Mouse (Mus musculus) limb, embryonic 14.5 days (tissue): Measurements from ENCODE around the gene Mbnl1. TPM values are rescaled to one million over a fixed set of nuclear protein-coding genes. Genes with fewer than 3 reads are reported as not detected.

Experiments used
- ATAC-seq: fragments of 200-750 bp; cut with Nextera tagmentation; 2 replicates; pipeline ENCODE4 v1.8.0; 2017; ENCODE audit warnings: low read depth, moderate number of reproducible peaks, moderate TSS enrichment; ENCODE audit not compliant: low FRiP score
- DNase-seq: peaks from one replicate; pipeline ENCODE4 v3.0.0-alpha.2; 2015; ENCODE audit warnings: low spot score
- H3K27ac ChIP-seq: fragments of 300-500 bp; sonication (generic); replicated peaks from 2 replicates; pipeline ENCODE4 v1.5.1; 2014; ENCODE audit warnings: low read depth, mild to moderate bottlenecking, low read length, moderate library complexity, mixed read lengths
- H3K27me3 ChIP-seq: fragments of 300-500 bp; sonication (generic); 2 replicates; pipeline ENCODE4 v1.6.1; 2014; ENCODE audit warnings: low read length, mixed read lengths; ENCODE audit not compliant: control insufficient read depth, insufficient read depth
- H3K36me3 ChIP-seq: fragments of 300-500 bp; sonication (generic); 2 replicates; pipeline ENCODE4 v1.6.1; 2014; ENCODE audit warnings: mild to moderate bottlenecking, low read length, moderate library complexity, mixed read lengths; ENCODE audit not compliant: control insufficient read depth, insufficient read depth
- H3K4me1 ChIP-seq: fragments of 300-500 bp; sonication (generic); 2 replicates; pipeline ENCODE4 v1.6.1; 2014; ENCODE audit warnings: antibody characterized with exemption, low read length, mixed read lengths; ENCODE audit not compliant: control insufficient read depth, insufficient read depth
- H3K4me2 ChIP-seq: fragments of 300-500 bp; sonication (generic); replicated peaks from 2 replicates; pipeline ENCODE4 v1.6.1; 2014; ENCODE audit warnings: low read depth, mild to moderate bottlenecking, low read length, moderate library complexity; ENCODE audit not compliant: severe bottlenecking
- H3K4me3 ChIP-seq: fragments of 300-500 bp; sonication (generic); replicated peaks from 2 replicates; pipeline ENCODE4 v1.5.1; 2014; ENCODE audit warnings: low read length
- H3K9ac ChIP-seq: fragments of 300-500 bp; sonication (generic); 2 replicates; pipeline ENCODE4 v1.6.1; 2014; ENCODE audit warnings: mild to moderate bottlenecking, low read depth, low read length, moderate library complexity; ENCODE audit not compliant: severe bottlenecking
- H3K9me3 ChIP-seq: fragments of 300-500 bp; sonication (generic); 2 replicates; pipeline ENCODE4 v1.6.1; 2016; ENCODE audit warnings: low read length; ENCODE audit not compliant: control insufficient read depth
- POLR2A ChIP-seq: fragments of 200-500 bp; IDR thresholded peaks from 2 replicates; pipeline ENCODE4 v1.8.0; 2012; ENCODE audit warnings: inconsistent platforms, mild to moderate bottlenecking, moderate library complexity, borderline replicate concordance; ENCODE audit not compliant: insufficient read depth, insufficient read length; ENCODE audit errors: extremely low read depth
- WGBS: fragments of 180-500 bp; shearing (Covaris S2); extraction: QIAGEN DNeasy Blood & Tissue Kit; methylation state at CpG from one replicate; pipeline ENCODE4 v1.1.7; 2014; 5-methylcytosine and 5-hydroxymethylcytosine counted together
- polyA plus RNA-seq, 2 experiments: library from polyadenylated mRNA; depleted of rRNA in 1 of 2; stranded (reverse) in 1 of 2; unstranded in 1 of 2; fragments of >200 nt; fragmentation: Nextera tagmentation in 1 of 2; extraction: Ambion mirVana in 1 of 2; gene quantifications; 2 replicates each; pipeline versions ENCODE4 v1.2.1 to v1.2.3; 2012 to 2014

The Mbnl1 gene
- polyA plus RNA-seq, 2 experiments, result 40.2 to 124 TPM

GRCm38 (mm10) chr3:60565204-60565603, 92.6 kb downstream of the Mbnl1 start:
- Histone ChIP-seq H3K27me3 (no peaks in the 10 kb centered on the region), H3K9me3 (no peaks in the 10 kb centered on the region), H3K36me3 (no peaks in the 10 kb centered on the region), H3K9ac (no peak overlapping the region), H3K27ac (no peak overlapping the region), H3K4me1 (peaks cover 7% of the 10 kb centered on the region; the same call in 1 of the 2 replicates), H3K4me3 (no peak overlapping the region), H3K4me2 (no peak overlapping the region)
- DNase-seq (no peak), ATAC-seq (no peak)
- 88% methylated on average over 3 of the region's 3 CpGs for WGBS
- TF ChIP-seq POLR2A, result no peak

DNA sequence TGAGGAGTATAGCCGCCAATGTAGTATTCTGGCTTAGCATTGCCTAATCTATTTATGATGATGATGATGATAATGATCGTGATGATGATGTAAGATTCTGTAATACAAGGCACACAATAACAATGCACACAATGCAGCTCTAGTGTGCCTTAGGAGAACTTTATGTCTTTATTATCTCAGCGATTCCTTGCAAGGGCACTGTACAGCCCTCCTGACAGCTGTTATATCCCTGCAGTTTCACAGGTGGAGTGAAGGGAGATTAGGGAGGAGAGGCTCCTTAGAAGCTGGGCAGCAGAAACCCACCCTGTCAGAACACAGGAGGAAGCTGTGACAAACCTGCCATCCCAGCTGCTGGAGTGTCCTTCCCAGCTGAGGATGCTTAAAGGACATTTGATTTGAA, 93.3 kb downstream of the Mbnl1 start:
- no peak for DNase-seq
- Histone ChIP-seq H3K4me2 (no peak overlapping the region), H3K36me3 (no peaks in the 10 kb centered on the region), H3K9ac (no peak overlapping the region), H3K27ac (no peak overlapping the region), H3K27me3 (no peaks in the 10 kb centered on the region), H3K9me3 (no peaks in the 10 kb centered on the region), H3K4me3 (no peak overlapping the region), H3K4me1 (peaks cover 9% of the 10 kb centered on the region; the same call in 1 of the 2 replicates)
- 66% methylated on average over 3 of the region's 3 CpGs for WGBS
- no peak for ATAC-seq
- TF ChIP-seq POLR2A, result no peak

GRCm38 (mm10) chr3:60568171-60568684, 95.6 kb downstream of the Mbnl1 start:
- Histone ChIP-seq H3K4me3 (no peak overlapping the region), H3K36me3 (no peaks in the 10 kb centered on the region), H3K27ac (no peak overlapping the region), H3K27me3 (no peaks in the 10 kb centered on the region), H3K9ac (no peak overlapping the region), H3K9me3 (no peaks in the 10 kb centered on the region), H3K4me1 (peaks cover 9% of the 10 kb centered on the region; the same call in 1 of the 2 replicates), H3K4me2 (no peak overlapping the region)
- ATAC-seq, result no peak
- no peak for TF ChIP-seq POLR2A
- no peak for DNase-seq
- WGBS, result 65% methylated on average over 1 of the region's 1 CpGs

GRCm38 (mm10) chr3:60568801-60569568, 96.4 kb downstream of the Mbnl1 start:
- H3K9me3 ChIP-seq, result no peaks in the 10 kb centered on the region
- H3K9ac ChIP-seq, result no peak overlapping the region
- DNase-seq (no peak), ATAC-seq (no peak)
- no peak for TF ChIP-seq POLR2A
- H3K36me3 ChIP-seq, result no peaks in the 10 kb centered on the region
- 67% methylated on average over 6 of the region's 6 CpGs for WGBS
- peaks cover 6% of the 10 kb centered on the region; the same call in 1 of the 2 replicates for H3K4me1 ChIP-seq
- no peaks in the 10 kb centered on the region for H3K27me3 ChIP-seq
- no peak overlapping the region for H3K27ac ChIP-seq
- H3K4me3 ChIP-seq, result no peak overlapping the region
- no peak overlapping the region for H3K4me2 ChIP-seq

GRCm38 (mm10) chr3:60569781-60570180, 97.2 kb downstream of the Mbnl1 start:
- Histone ChIP-seq H3K27me3 (no peaks in the 10 kb centered on the region), H3K9ac (no peak overlapping the region), H3K4me3 (no peak overlapping the region), H3K9me3 (no peaks in the 10 kb centered on the region), H3K36me3 (no peaks in the 10 kb centered on the region), H3K4me2 (no peak overlapping the region), H3K4me1 (peaks cover 7% of the 10 kb centered on the region; the same call in 1 of the 2 replicates), H3K27ac (no peak overlapping the region)
- WGBS, result 82% methylated on average over 2 of the region's 2 CpGs
- no peak for DNase-seq
- no peak for ATAC-seq
- TF ChIP-seq POLR2A, result no peak
